Mouse (Mus musculus): ENCODE data around the gene Gan. TPM values are rescaled to one million over a fixed set of nuclear protein-coding genes. Genes with fewer than 3 reads are reported as not detected.

Gan gene
- total and polyA plus RNA-seq, 3 experiments: 5.6 to 8.7 TPM; not detected in 1

- DNase-seq (ENCODE audit: low read depth, low spot score): no peak
- Histone ChIP-seq H3K4me3 (ENCODE audit: control insufficient read depth in 1 of 2, insufficient read depth in 1 of 2, low read depth in 2 of 2, low read length in 2 of 2) (no peak overlapping the region), H3K9ac (ENCODE audit: control insufficient read depth, low read depth, low read length, poor library complexity, severe bottlenecking) (no peak overlapping the region; the same call in 1 of the 2 replicates), H3K9me3 (replicated peaks; ENCODE audit: insufficient read depth, low read length) (no peaks in the 10 kb centered on the region), H3K27me3 (ENCODE audit: control insufficient read depth in 1 of 2, insufficient read depth in 2 of 2, low read length in 2 of 2) (no peaks in the 10 kb centered on the region), H3K4me1 (ENCODE audit: control insufficient read depth in 1 of 2, insufficient read depth in 2 of 2, low read length in 2 of 2) (peaks cover 13 to 43% of the 10 kb centered on the region in 2 experiments), H3K79me2 (ENCODE audit: control insufficient read depth, insufficient read depth, low read length, poor library complexity) (peaks cover 81% of the 10 kb centered on the region), H3K27ac (ENCODE audit: control insufficient read depth, low read depth, low read length) (no peak overlapping the region), H3K36me3 (ENCODE audit: control insufficient read depth in 1 of 2, insufficient read depth in 2 of 2, low read length in 2 of 2) (peaks cover 0 to 33% of the 10 kb centered on the region in 2 experiments)
- no peak for TF ChIP-seq UBTF (IDR thresholded peaks at IDR 0.05; ENCODE audit: borderline replicate concordance, insufficient read depth, low read depth, low read length)
- TF ChIP-seq BHLHE40 (IDR thresholded peaks at IDR 0.05; ENCODE audit: borderline replicate concordance, low read depth, low read length): no peak
- no peak for TF ChIP-seq MAFK (IDR thresholded peaks at IDR 0.05; ENCODE audit: borderline replicate concordance, low read depth, low read length)
- TF ChIP-seq MYC (IDR thresholded peaks at IDR 0.05; ENCODE audit: low read depth, low read length): no peak
- no peak for TF ChIP-seq USF1 (IDR thresholded peaks at IDR 0.05; ENCODE audit: low read depth, low read length)
- no peak for TF ChIP-seq TCF12 (IDR thresholded peaks at IDR 0.05; ENCODE audit: low read depth, low read length)
- TF ChIP-seq HCFC1 (IDR thresholded peaks at IDR 0.05; ENCODE audit: low read depth, low read length): no peak
- no peak for TF ChIP-seq ZMIZ1 (IDR thresholded peaks at IDR 0.05; ENCODE audit: low read depth, low read length)
- no peak for TF ChIP-seq KAT2A (conservative IDR thresholded peaks at IDR 0.05; ENCODE audit: low read depth, low read length)
- TF ChIP-seq GABPA (IDR thresholded peaks at IDR 0.05; ENCODE audit: low read depth, low read length): no peak
- TF ChIP-seq CHD1 (IDR thresholded peaks at IDR 0.05; ENCODE audit: low read depth, low read length): no peak
- no peak for TF ChIP-seq MYB (IDR thresholded peaks at IDR 0.05; ENCODE audit: low read depth, low read length)
- TF ChIP-seq E2F4 (IDR thresholded peaks at IDR 0.05; ENCODE audit: borderline replicate concordance, low read depth, low read length): no peak
- TF ChIP-seq MAX (IDR thresholded peaks at IDR 0.05; ENCODE audit: low read length): no peak
- TF ChIP-seq POLR2A (IDR thresholded peaks at IDR 0.05; ENCODE audit: control insufficient read depth in 1 of 2, insufficient read depth in 1 of 2, low read depth in 1 of 2, low read length in 2 of 2, poor library complexity in 1 of 2): no peak
- no peak for TF ChIP-seq USF2 (IDR thresholded peaks at IDR 0.05; ENCODE audit: borderline replicate concordance in 1 of 2, insufficient read depth in 1 of 2, low read depth in 1 of 2, low read length in 2 of 2)
- TF ChIP-seq POLR2AphosphoS2 (IDR thresholded peaks at IDR 0.05; ENCODE audit: low read length): no peak
Measured at GRCm38 (mm10) chr8:117260930-117261475, 103.1 kb downstream of the Gan start.

GRCm38 (mm10) chr8:117261702-117262101 lies 103.8 kb downstream of the Gan start:
- no peaks in the 10 kb centered on the region for H3K9me3 ChIP-seq (replicated peaks; ENCODE audit: insufficient read depth, low read length)
- peak overlapping the region in 1 of 2 experiments; percentile 25; a peak in 1 of 4 replicates for H3K4me3 ChIP-seq (ENCODE audit: control insufficient read depth in 1 of 2, insufficient read depth in 1 of 2, low read depth in 2 of 2, low read length in 2 of 2)
- no peaks in the 10 kb centered on the region for H3K27me3 ChIP-seq (ENCODE audit: control insufficient read depth in 1 of 2, insufficient read depth in 2 of 2, low read length in 2 of 2)
- TF ChIP-seq POLR2AphosphoS5 (IDR thresholded peaks at IDR 0.05; ENCODE audit: borderline replicate concordance, low read depth, low read length): no peak
- TF ChIP-seq TAL1 (IDR thresholded peaks at IDR 0.05; ENCODE audit: low read length): no peak
- peak; percentile 69 for TF ChIP-seq MXI1 (IDR thresholded peaks at IDR 0.05; ENCODE audit: low read depth, low read length)
- TF ChIP-seq ZC3H11A (IDR thresholded peaks at IDR 0.05; ENCODE audit: low read depth, low read length): no peak
- TF ChIP-seq RAD21 (IDR thresholded peaks at IDR 0.05; ENCODE audit: low read depth, low read length): no peak
- TF ChIP-seq CTCF (IDR thresholded peaks at IDR 0.05 in 2 of 3, conservative IDR thresholded peaks at IDR 0.05 in 1 of 3; ENCODE audit: control insufficient read depth in 1 of 3, insufficient read depth in 1 of 3, low read depth in 2 of 3, low read length in 3 of 3, poor library complexity in 1 of 3, severe bottlenecking in 1 of 3): 0 out of 6 replicates have a peak, but pooled peaks of 1 of the 3 experiments have one; percentile 1
- no peak for TF ChIP-seq E2F4 (IDR thresholded peaks at IDR 0.05; ENCODE audit: borderline replicate concordance, low read depth, low read length)
- TF ChIP-seq ZKSCAN1 (IDR thresholded peaks at IDR 0.05; ENCODE audit: low read depth, low read length): no peak
- peak; percentile 41; the same call in 1 of the 2 replicates for TF ChIP-seq MAX (IDR thresholded peaks at IDR 0.05; ENCODE audit: low read length)
- TF ChIP-seq CHD1 (IDR thresholded peaks at IDR 0.05; ENCODE audit: low read depth, low read length): no peak
- no peak for TF ChIP-seq ELF1 (IDR thresholded peaks at IDR 0.05; ENCODE audit: low read depth, low read length)
- TF ChIP-seq MYC (IDR thresholded peaks at IDR 0.05; ENCODE audit: low read depth, low read length): 0 out of 2 replicates have a peak, but pooled peaks have one; percentile 18
- no peak for TF ChIP-seq KAT2A (conservative IDR thresholded peaks at IDR 0.05; ENCODE audit: low read depth, low read length)
- no peak for TF ChIP-seq EP300 (IDR thresholded peaks at IDR 0.05; ENCODE audit: low read depth in 1 of 2, low read length in 2 of 2)
- TF ChIP-seq MAZ (IDR thresholded peaks at IDR 0.05; ENCODE audit: low read depth, low read length): no peak
- no peak for TF ChIP-seq TCF12 (IDR thresholded peaks at IDR 0.05; ENCODE audit: low read depth, low read length)
- no peak for TF ChIP-seq GATA1 (IDR thresholded peaks at IDR 0.05; ENCODE audit: low read depth, low read length)
- TF ChIP-seq UBTF (IDR thresholded peaks at IDR 0.05; ENCODE audit: borderline replicate concordance, insufficient read depth, low read depth, low read length): no peak
- no peak for TF ChIP-seq BHLHE40 (IDR thresholded peaks at IDR 0.05; ENCODE audit: borderline replicate concordance, low read depth, low read length)
- no peak for TF ChIP-seq ZMIZ1 (IDR thresholded peaks at IDR 0.05; ENCODE audit: low read depth, low read length)
- 0 out of 4 replicates have a peak, but pooled peaks of 1 of the 2 experiments have one; percentile 47 for TF ChIP-seq USF2 (IDR thresholded peaks at IDR 0.05; ENCODE audit: borderline replicate concordance in 1 of 2, insufficient read depth in 1 of 2, low read depth in 1 of 2, low read length in 2 of 2)

More at GRCm38 (mm10) chr8:117261702-117262101, 103.8 kb downstream of the Gan start:
- Histone ChIP-seq H3K9ac (ENCODE audit: control insufficient read depth, low read depth, low read length, poor library complexity, severe bottlenecking) (peak overlapping the region; percentile 36), H3K27ac (ENCODE audit: control insufficient read depth, low read depth, low read length) (peak overlapping the region; percentile 67), H3K79me2 (ENCODE audit: control insufficient read depth, insufficient read depth, low read length, poor library complexity) (peaks cover 87% of the 10 kb centered on the region), H3K36me3 (ENCODE audit: control insufficient read depth in 1 of 2, insufficient read depth in 2 of 2, low read length in 2 of 2) (peaks cover 0 to 33% of the 10 kb centered on the region in 2 experiments), H3K4me1 (ENCODE audit: control insufficient read depth in 1 of 2, insufficient read depth in 2 of 2, low read length in 2 of 2) (peaks cover 13 to 42% of the 10 kb centered on the region in 2 experiments)
- DNase-seq (ENCODE audit: low read depth, low spot score): peak; percentile 26

Measured in MEL (cell line).